Mouse (Mus musculus) heart, postnatal 14 days (tissue): ENCODE results near the gene Pknox1. TPM values are rescaled to one million over a fixed set of nuclear protein-coding genes. Genes with fewer than 3 reads are reported as not detected.
A peak's percentile ranks its signal among the peaks of the same experiment; 100 is the strongest.

ENCODE experiments used
- DNase-seq, 2 experiments: peaks; one replicate each; pipeline ENCODE4 v3.0.0; 2021 to 2022
- intact Hi-C: fragments of 180-260 bp; cut with DNase I; formaldehyde crosslinking; loops from one replicate; pipeline ENCODE4 v1.15.1; 2025
- microRNA-seq, 2 experiments: library from miRNA; unstranded; fragments of <30 nt; microRNA quantifications; one replicate each; pipeline ENCODE4 v1.2.0; 2021 to 2022
- total RNA-seq, 2 experiments: library from RNA; stranded (reverse); gene quantifications; 2 replicates each; pipeline ENCODE4 v1.2.3; 2021

The Pknox1 gene
- total RNA-seq, 2 experiments from 2014 or later: 11.6 to 15.0 TPM

DNA sequence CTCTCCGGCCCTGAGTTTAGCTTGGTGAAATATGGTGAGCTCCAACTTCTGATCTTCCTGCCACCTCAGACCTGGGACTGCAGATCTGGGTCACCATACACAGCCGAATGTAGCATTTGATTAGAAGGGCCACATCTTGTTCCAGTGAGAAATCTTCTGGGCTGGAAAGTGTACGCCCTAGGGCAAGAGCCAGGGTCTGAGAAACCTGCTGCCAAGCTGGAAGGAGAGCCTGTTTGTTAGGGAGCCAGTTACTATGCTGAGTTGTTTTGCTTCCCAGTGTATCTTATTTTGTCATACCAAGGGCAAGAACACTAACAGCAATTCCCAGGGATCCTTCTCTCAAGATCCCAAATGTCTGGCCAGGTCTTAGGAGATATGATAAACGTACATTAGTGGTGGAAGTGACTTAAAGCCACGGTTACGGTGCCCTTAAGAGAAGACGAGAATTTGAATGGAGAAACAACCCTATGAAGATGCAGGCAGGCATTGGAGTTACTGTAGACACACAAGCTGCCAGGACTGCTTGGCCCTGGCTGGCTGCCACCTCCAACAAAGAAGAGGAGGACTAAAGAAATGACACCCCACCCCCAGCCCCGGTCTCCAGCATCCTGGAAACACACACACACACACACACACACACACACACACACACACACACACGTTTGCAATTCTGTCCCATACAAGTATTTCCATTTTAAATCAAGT lies 73.5 kb downstream of the Pknox1 start:
- intact Hi-C loops: no loop called here
- DNase-seq: peak; percentile 56 to 57

DNA sequence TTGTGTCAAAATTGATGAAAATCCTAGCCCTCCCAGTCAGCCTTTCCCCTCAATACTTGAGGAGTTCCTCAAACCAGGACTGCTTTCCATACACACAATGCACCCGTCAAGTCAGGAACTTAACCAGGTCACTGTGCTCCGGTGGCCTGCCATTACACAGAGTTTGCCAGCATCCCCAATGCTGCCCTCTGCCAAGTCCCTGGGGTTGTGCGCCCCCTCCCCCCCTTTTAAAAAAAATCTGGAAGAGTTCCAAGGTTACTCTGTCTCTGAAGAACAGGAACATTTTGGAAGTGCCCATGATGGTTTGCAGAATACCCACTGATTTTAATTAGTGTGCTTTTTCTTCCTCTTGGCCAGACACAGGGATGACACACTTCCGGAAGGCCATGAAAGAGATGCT lies 75.1 kb downstream of the Pknox1 start:
- intact Hi-C loops: loop anchor here (2.0 kb wide), 1 partner anchor 17 kb away; no protein-coding TSS in a partner anchor
- no peak for DNase-seq

DNA sequence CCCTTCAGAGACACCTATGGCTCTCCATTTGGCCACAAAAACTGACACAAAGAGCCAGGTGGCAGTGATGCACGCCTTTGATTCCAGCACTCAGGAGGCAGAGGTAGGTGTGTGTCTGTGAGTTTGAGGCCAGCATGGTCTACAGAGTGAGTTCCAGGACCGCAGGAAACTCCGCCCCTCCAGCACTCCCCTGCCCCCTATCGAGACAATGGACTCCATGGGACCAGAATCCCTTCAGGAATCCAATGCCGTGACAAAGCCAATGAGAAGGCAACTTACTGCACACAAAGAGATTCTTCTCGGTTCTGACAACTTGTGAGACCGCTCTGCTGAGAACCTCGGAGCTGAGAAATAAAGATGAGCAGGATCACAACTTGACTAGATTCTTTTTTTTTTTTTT lies 77.8 kb downstream of the Pknox1 start:
- intact Hi-C loops: no loop called here
- DNase-seq: no peak

DNA sequence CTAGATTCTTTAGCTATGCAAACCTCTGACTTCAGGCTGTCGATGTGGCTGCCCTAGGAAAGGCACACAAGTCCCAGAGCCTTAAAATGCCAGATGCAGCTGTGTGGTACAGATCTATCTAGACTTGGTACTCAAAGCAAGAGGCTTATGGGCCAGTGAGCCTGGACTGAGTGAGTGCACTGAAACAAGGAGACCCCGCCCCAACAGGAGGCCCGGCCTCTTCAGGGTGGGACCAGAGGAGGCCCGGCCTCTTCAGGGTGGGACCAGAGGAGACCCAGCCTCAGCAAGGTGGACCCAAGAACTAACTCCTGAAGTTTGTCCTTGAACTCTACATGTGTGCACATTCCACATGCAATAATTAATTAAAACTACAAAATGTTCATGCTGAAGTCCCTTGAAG lies 78.4 kb downstream of the Pknox1 start:
- no peak for DNase-seq
- intact Hi-C loops: no loop called here

DNA sequence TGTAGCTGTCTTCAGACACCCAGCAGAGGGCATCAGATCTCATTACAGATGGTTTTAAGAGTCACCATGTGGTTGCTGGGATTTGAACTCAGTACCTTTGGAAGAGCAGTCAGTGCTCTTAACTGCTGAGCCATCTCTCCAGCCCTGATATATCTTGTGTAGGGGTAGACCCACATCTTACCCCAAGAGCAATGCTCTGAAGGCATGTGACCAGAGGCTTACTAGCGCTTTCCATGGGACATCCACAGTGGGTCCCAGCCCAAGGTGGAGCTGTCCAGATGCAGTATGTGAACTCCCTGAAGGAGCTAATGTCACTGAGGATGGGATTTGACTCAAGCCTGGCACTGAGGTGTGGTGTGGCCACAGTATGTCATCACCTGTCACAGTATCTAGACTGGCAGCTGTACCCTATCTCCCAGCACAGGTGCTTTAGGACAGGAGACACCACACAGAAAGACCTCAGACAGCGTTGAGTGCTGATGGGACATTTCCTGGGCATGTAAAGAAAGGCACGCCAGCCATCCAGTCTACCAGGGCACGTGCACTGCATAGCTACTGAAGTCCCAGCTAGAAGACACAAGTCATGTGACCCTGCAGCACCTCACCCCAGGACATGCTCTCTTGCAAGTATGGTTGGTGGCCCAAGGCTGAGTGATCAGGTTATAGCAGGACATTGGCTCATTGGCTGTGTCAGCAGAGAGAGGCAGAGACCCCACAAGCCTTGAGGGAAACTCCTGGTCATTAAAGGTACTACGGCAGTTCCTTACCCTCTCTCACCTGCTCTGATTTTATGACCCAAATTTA lies 81.9 kb downstream of the Pknox1 start:
- no peak for DNase-seq
- intact Hi-C loops: no loop called here

DNA sequence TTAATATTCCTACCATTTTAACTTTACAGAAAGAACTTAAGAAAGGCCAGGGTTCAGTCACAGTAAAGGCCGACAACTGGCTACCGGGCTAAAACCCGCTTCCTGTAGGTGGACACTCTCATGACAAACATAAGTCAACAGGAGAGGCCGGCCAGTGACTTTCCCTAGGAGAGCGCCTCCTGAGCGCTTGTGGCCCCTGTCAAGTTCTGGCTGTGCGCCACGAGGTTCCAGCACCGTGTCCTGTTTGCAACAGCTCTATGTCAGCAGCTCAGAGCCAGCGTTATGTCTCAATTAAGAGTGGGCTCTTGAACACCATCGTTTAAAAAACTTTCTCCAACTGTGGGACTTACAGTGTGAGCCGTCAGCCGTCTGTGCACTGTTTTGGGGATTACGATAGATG lies 87.6 kb downstream of the Pknox1 start:
- intact Hi-C loops: no loop called here

DNA sequence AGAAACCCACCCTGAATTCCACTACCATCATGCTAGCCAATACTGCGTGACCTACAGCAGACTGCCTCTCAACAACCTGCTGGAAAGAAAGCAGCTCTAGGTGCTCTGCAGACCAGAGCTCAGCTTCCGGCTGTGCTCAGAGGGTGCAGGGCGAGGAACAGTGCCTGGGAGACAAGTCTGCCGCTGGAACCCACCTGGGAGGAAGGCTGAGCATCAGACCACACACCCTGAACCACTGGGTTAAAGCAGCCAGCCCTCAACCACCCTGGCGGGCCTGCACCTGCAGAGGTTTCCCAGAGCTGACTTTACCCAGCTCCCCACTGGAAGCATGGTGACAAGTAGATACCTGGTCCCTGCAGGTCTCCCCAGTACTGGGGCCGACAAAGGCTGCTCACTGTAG lies 88.7 kb downstream of the Pknox1 start:
- no peak for DNase-seq
- intact Hi-C loops: no loop called here

More for the DNA sequence above, 87.6 kb downstream of the Pknox1 start:
- DNase-seq: peak; percentile 14 to 23

DNA sequence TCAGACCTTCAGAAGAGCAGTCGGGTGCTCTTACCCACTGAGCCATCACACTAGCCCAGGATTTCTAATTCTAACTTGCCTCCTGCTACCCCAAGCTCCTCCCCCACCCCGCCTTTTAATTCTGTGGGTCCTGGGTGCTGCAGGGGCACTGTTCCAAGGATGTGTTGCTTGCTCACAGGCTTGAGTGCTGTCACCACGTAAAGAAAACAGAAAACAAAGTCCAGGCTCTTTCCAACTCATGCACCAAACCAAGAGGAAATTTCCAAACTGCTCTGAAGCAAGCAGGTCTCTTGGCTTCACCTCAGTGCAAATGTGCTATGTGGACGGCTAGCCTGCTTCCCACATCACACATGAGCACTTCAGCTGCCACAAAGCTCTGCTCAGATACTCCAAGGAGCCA lies 90.8 kb downstream of the Pknox1 start:
- DNase-seq: no peak
- intact Hi-C loops: no loop called here

DNA sequence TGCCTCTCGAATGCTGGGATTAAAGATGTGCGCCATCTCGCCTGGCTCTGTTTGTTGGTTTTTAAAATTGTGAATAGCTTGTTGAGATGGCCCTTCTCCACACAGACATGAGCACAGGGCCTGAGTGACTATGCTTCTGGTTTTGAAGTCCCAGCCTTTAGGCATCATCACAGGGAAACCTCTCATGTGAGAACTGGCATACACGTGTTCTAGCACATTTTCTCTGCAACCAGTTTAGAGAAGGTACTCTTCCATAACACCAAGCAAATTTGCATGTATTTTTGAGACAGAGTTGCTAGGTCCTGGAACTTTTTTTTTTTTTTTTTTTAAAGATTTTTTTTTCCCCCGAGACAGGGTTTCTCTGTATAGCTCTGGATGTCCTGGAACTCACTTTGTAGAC lies 92.1 kb downstream of the Pknox1 start:
- intact Hi-C loops: loop anchor here (2.0 kb wide), 1 partner anchor 16 kb away; no protein-coding TSS in a partner anchor
- DNase-seq: no peak

Small RNA genes lying within 50 kb of the gene (microRNA-seq; reads per million reads assigned to microRNA genes)
- 0 to 0.12 reads per million in 2 experiments for gene Gm24970

Other genes starting within 250 kb of the Pknox1 start
- 10 to 100 TPM in 1 of 2 experiments, 1 to 10 TPM in 1; 7.2 to 11.9 TPM for gene Pde9a, start 178.5 kb upstream of the Pknox1 start, total RNA-seq
- 1 to 10 TPM; 5.6 to 9.2 TPM for gene Wdr4, start 44.8 kb upstream of the Pknox1 start, total RNA-seq
- gene Ndufv3, start 44.6 kb upstream of the Pknox1 start, total RNA-seq: 1,000 to 10,000 TPM; 1,261 to 1,328 TPM
- 1 to 10 TPM in 1 of 2 experiments, under 1 TPM in 1; 0.32 to 1.9 TPM for gene Cbs, start 72.5 kb downstream of the Pknox1 start, total RNA-seq
- 10 to 100 TPM; 82.0 to 82.2 TPM for gene U2af1, start 94.2 kb downstream of the Pknox1 start, total RNA-seq
- gene Cryaa, start 113.1 kb downstream of the Pknox1 start, total RNA-seq: not detected